Mouse (Mus musculus) bone marrow, adult 2 months (tissue): ENCODE measurements around the gene Nhsl1.

Experiments
- CTCF ChIP-seq: fragments of 200-500 bp; IDR thresholded peaks from 2 replicates; pipeline ENCODE4 v1.5.1; 2011; ENCODE audit warnings: low read length, control low read depth; ENCODE audit not compliant: control insufficient read depth, insufficient read depth
- POLR2A ChIP-seq: fragments of 200-500 bp; IDR thresholded peaks from 2 replicates; pipeline ENCODE4 v1.6.1; 2011; ENCODE audit warnings: low read depth, mild to moderate bottlenecking, control low read depth, low read length, borderline replicate concordance; ENCODE audit not compliant: control insufficient read depth

DNA sequence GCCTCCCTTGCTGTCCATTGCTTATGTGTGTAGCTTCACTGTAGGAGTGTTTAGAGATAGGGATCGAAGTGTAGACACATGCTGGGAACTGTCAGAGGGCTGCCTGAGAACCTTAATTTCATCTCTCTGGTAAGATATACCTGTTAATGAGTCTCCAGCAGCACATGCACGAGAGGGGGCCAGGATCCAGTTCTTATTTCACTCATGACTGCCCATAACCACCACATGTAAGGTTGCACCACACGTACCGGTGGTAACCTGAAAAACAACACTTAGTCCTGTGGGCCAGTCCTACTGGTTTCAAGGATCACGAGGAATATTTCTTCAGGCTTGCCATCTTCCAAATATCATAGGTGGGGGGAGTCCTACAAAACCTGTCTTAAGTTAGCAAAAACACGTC, 3.1 kb downstream of the Nhsl1 start:
- no peak for TF ChIP-seq POLR2A
- no peak for TF ChIP-seq CTCF
